Mouse (Mus musculus) limb, embryonic 14.5 days (tissue): ENCODE results near the gene Txn2. TPM values are rescaled to one million over a fixed set of nuclear protein-coding genes. Genes with fewer than 3 reads are reported as not detected.

ENCODE experiments used
- ATAC-seq: fragments of 200-750 bp; cut with Nextera tagmentation; 2 replicates; pipeline ENCODE4 v1.8.0; 2017; ENCODE audit warnings: low read depth, moderate number of reproducible peaks, moderate TSS enrichment; ENCODE audit not compliant: low FRiP score
- DNase-seq: peaks from one replicate; pipeline ENCODE4 v3.0.0-alpha.2; 2015; ENCODE audit warnings: low spot score
- H3K27ac ChIP-seq: fragments of 300-500 bp; sonication (generic); replicated peaks from 2 replicates; pipeline ENCODE4 v1.5.1; 2014; ENCODE audit warnings: low read depth, mild to moderate bottlenecking, low read length, moderate library complexity, mixed read lengths
- H3K27me3 ChIP-seq: fragments of 300-500 bp; sonication (generic); 2 replicates; pipeline ENCODE4 v1.6.1; 2014; ENCODE audit warnings: low read length, mixed read lengths; ENCODE audit not compliant: control insufficient read depth, insufficient read depth
- H3K36me3 ChIP-seq: fragments of 300-500 bp; sonication (generic); 2 replicates; pipeline ENCODE4 v1.6.1; 2014; ENCODE audit warnings: mild to moderate bottlenecking, low read length, moderate library complexity, mixed read lengths; ENCODE audit not compliant: control insufficient read depth, insufficient read depth
- H3K4me1 ChIP-seq: fragments of 300-500 bp; sonication (generic); 2 replicates; pipeline ENCODE4 v1.6.1; 2014; ENCODE audit warnings: antibody characterized with exemption, low read length, mixed read lengths; ENCODE audit not compliant: control insufficient read depth, insufficient read depth
- H3K4me2 ChIP-seq: fragments of 300-500 bp; sonication (generic); replicated peaks from 2 replicates; pipeline ENCODE4 v1.6.1; 2014; ENCODE audit warnings: low read depth, mild to moderate bottlenecking, low read length, moderate library complexity; ENCODE audit not compliant: severe bottlenecking
- H3K4me3 ChIP-seq: fragments of 300-500 bp; sonication (generic); replicated peaks from 2 replicates; pipeline ENCODE4 v1.5.1; 2014; ENCODE audit warnings: low read length
- H3K9ac ChIP-seq: fragments of 300-500 bp; sonication (generic); 2 replicates; pipeline ENCODE4 v1.6.1; 2014; ENCODE audit warnings: mild to moderate bottlenecking, low read depth, low read length, moderate library complexity; ENCODE audit not compliant: severe bottlenecking
- H3K9me3 ChIP-seq: fragments of 300-500 bp; sonication (generic); 2 replicates; pipeline ENCODE4 v1.6.1; 2016; ENCODE audit warnings: low read length; ENCODE audit not compliant: control insufficient read depth
- POLR2A ChIP-seq: fragments of 200-500 bp; IDR thresholded peaks from 2 replicates; pipeline ENCODE4 v1.8.0; 2012; ENCODE audit warnings: inconsistent platforms, mild to moderate bottlenecking, moderate library complexity, borderline replicate concordance; ENCODE audit not compliant: insufficient read depth, insufficient read length; ENCODE audit errors: extremely low read depth
- WGBS: fragments of 180-500 bp; shearing (Covaris S2); extraction: QIAGEN DNeasy Blood & Tissue Kit; methylation state at CpG from one replicate; pipeline ENCODE4 v1.1.7; 2014; 5-methylcytosine and 5-hydroxymethylcytosine counted together
- polyA plus RNA-seq, 2 experiments: library from polyadenylated mRNA; depleted of rRNA in 1 of 2; stranded (reverse) in 1 of 2; unstranded in 1 of 2; fragments of >200 nt; fragmentation: Nextera tagmentation in 1 of 2; extraction: Ambion mirVana in 1 of 2; gene quantifications; 2 replicates each; pipeline versions ENCODE4 v1.2.1 to v1.2.3; 2012 to 2014

Txn2 gene
- polyA plus RNA-seq, 2 experiments, result 183 to 266 TPM

DNA sequence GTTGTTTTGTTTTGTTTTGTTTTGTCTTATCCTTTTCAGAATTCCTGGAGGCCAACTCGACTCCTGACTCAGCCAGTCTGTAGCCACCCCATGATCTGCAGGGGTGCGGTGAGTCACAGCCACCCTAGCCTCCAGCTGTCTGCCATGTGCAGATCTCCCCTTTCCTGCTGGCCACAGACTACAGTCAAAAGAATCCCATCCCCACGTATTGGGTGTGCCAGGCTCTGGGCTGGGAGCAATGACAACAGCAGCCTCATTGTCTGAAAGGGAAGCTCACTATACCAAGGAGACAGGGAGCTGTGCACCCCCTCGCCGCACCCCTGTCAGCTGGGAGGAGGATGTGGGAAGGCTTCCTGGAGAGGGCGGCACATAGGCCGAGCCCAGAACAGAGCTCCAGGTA lies 40.5 kb downstream of the Txn2 start:
- WGBS, result 70% methylated on average over 7 of the region's 7 CpGs
- H3K9ac ChIP-seq, result no peak overlapping the region

DNA sequence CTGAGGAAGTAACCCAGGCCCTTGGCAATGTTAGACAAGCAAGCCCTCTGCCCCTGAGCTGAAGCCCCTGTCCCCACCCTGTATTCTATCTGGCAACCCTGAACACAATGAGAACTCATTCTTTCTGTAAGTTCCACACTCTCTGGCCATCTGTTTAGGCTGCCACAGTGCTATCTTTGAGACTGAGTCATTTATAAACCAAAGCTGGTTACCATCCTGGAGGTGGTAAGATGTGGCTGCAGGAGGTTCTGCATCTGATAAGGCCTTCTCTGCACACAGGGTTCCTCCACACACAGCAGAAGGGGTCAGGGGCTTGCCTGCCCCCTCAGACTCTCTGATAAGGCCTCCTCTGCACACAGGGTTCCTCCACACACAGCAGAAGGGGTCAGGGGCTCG lies 41.7 kb downstream of the Txn2 start:
- Histone ChIP-seq H3K36me3 (no peaks in the 10 kb centered on the region), H3K27ac (no peak overlapping the region), H3K4me3 (no peak overlapping the region), H3K9me3 (no peaks in the 10 kb centered on the region), H3K27me3 (no peaks in the 10 kb centered on the region), H3K4me2 (no peak overlapping the region), H3K9ac (no peak overlapping the region), H3K4me1 (peaks cover 13% of the 10 kb centered on the region)
- no peak for DNase-seq
- no peak for ATAC-seq
- no peak for TF ChIP-seq POLR2A
- WGBS, result 61% methylated on average over 1 of the region's 1 CpGs

More for the DNA sequence above, 40.5 kb downstream of the Txn2 start:
- H3K27me3 ChIP-seq, result no peaks in the 10 kb centered on the region
- H3K4me3 ChIP-seq, result no peak overlapping the region
- DNase-seq (no peak), ATAC-seq (no peak)
- H3K9me3 ChIP-seq, result no peaks in the 10 kb centered on the region
- H3K27ac ChIP-seq, result no peak overlapping the region
- TF ChIP-seq POLR2A, result no peak
- no peaks in the 10 kb centered on the region for H3K36me3 ChIP-seq
- H3K4me2 ChIP-seq, result no peak overlapping the region
- peaks cover 4% of the 10 kb centered on the region; the same call in 1 of the 2 replicates for H3K4me1 ChIP-seq

DNA sequence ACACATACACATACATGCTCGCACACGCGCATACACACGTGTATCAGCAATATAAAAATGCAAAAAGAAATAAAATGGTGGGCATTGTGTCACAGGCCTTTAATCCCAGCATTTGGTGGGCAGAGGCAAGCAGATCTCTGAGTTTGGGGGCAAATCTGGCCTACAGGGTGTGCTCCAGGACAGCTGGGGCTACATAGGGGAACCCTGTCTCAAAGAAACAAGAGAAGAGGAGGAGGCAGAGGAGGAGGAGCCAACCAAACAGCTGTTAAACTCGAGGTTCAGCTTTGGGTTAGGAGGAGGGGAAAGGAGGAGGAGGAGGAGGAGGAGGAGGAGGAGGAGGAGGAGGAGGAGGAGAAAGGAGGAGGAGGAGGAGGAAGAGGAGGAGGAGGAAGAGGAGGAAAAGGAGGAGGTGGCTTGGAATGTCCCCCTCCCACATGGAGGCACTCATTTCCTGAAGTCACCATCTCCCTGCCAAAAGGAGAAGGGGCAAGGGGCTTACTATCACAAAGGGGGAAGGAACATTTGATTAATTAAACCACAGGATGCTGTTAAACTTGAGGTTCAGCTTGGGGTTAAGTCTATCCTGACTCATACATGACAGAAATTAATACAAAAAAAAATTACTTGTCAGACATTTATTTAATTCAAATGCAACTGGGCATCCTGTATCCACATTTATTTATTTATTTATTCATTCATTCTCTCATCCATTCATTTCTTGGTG lies 42.3 kb downstream of the Txn2 start:
- Histone ChIP-seq H3K4me1 (peaks cover 13% of the 10 kb centered on the region), H3K4me3 (no peak overlapping the region), H3K9me3 (no peaks in the 10 kb centered on the region), H3K9ac (no peak overlapping the region), H3K36me3 (no peaks in the 10 kb centered on the region), H3K27ac (no peak overlapping the region), H3K4me2 (no peak overlapping the region), H3K27me3 (no peaks in the 10 kb centered on the region)
- no peak for DNase-seq
- 74% methylated on average over 5 of the region's 5 CpGs for WGBS
- ATAC-seq, result no peak
- no peak for TF ChIP-seq POLR2A

DNA sequence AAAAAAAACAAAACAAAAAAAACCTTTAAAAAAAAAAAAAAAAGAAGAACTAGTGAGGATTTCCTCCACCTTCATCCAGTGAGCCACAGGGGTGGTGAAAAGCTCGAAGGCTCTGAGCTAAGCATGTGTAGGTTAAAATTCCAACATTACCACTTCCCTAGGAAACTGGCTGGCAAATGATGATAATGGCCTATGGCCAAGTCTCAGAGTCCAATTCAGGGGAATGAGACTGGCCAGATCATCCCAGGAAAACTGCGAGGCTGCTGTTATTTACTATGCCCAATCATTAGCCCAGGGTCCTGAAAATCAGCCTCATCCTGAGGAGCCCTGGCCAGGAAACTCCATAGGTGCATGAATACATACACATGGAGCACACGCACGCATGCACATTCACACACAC lies 42.9 kb downstream of the Txn2 start:
- DNase-seq, result no peak
- Histone ChIP-seq H3K27ac (no peak overlapping the region), H3K4me3 (no peak overlapping the region), H3K4me1 (peaks cover 13% of the 10 kb centered on the region), H3K9me3 (no peaks in the 10 kb centered on the region), H3K36me3 (no peaks in the 10 kb centered on the region), H3K4me2 (no peak overlapping the region), H3K9ac (no peak overlapping the region), H3K27me3 (no peaks in the 10 kb centered on the region)
- TF ChIP-seq POLR2A, result no peak
- no peak for ATAC-seq
- WGBS, result 80% methylated on average over 4 of the region's 4 CpGs

DNA sequence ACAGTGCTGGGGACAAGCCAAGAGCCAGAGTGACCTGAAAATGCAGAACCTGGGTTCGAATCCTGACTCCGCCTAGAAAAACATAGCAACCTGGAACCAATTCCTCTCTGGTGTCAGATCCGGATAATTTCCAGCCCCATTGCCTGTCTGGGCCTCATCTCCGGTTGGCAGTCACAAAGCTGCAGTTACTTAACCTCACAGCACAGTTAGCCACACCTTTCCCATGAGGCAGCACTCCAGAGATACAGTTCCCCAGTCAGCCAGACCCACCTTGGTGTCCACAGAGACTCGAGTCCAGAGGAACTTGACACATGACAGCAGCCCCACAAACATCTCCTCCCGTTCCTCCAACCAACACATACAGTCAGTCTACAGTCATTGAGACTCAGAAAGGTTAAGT lies 43.6 kb downstream of the Txn2 start:
- Histone ChIP-seq H3K27ac (no peak overlapping the region), H3K4me1 (peaks cover 13% of the 10 kb centered on the region), H3K9ac (no peak overlapping the region), H3K36me3 (no peaks in the 10 kb centered on the region), H3K4me2 (no peak overlapping the region), H3K27me3 (no peaks in the 10 kb centered on the region), H3K4me3 (no peak overlapping the region), H3K9me3 (no peaks in the 10 kb centered on the region)
- WGBS, result 84% methylated on average over 6 of the region's 6 CpGs
- DNase-seq (no peak), ATAC-seq (no peak)
- TF ChIP-seq POLR2A, result no peak
